Mouse (Mus musculus): ENCODE results near the gene Lrit2.
A peak's percentile ranks its signal among the peaks of the same experiment; 100 is the strongest.

The Lrit2 gene

GRCm38 (mm10) chr14:37067629-37068028, at the start of gene Lrit2:
Gene Lrit2 (plus strand): TSS chr14:37067929.
- DNase-seq (ENCODE audit: low spot score) = no peak

- no peak for DNase-seq (ENCODE audit: low spot score)
Measured at GRCm38 (mm10) chr14:37027248-37027933, 40.3 kb upstream of the Lrit2 start.

GRCm38 (mm10) chr14:37027951-37028350, 39.8 kb upstream of the Lrit2 start:
- DNase-seq (ENCODE audit: low spot score) = no peak

DNA sequence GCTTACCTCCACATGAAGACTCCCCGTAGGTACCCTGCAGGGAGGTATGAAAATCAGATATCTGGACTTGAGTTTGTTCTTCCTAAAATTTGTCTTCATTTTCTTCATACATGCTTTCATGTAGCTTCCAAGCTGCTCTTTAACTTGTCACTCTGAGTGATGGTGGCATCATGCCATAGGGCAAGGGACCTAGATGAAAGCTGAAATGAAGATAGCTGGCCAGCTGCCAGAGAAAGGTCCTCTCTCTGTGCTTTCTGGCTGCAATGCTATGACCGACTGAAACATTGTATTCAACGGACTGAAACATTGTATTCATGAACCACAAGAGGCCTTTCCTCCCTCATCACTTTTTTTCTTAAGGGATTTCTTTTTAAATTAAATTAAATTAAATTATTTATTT, 39.2 kb upstream of the Lrit2 start:
- DNase-seq (ENCODE audit: low spot score) = no peak

GRCm38 (mm10) chr14:37032481-37033104, 35.1 kb upstream of the Lrit2 start:
- no peak for DNase-seq (ENCODE audit: low spot score)

- DNase-seq (ENCODE audit: low spot score) = peak; percentile 32
Measured at GRCm38 (mm10) chr14:37033241-37033640, 34.5 kb upstream of the Lrit2 start.

- DNase-seq (ENCODE audit: low spot score) = no peak
Measured at GRCm38 (mm10) chr14:37034432-37034831, 33.3 kb upstream of the Lrit2 start.

- DNase-seq (ENCODE audit: low spot score) = no peak
Measured at GRCm38 (mm10) chr14:37048914-37049410, 18.8 kb upstream of the Lrit2 start, which contains the start of gene Rgr. Gene Rgr (minus strand): TSS chr14:37048964.

DNA sequence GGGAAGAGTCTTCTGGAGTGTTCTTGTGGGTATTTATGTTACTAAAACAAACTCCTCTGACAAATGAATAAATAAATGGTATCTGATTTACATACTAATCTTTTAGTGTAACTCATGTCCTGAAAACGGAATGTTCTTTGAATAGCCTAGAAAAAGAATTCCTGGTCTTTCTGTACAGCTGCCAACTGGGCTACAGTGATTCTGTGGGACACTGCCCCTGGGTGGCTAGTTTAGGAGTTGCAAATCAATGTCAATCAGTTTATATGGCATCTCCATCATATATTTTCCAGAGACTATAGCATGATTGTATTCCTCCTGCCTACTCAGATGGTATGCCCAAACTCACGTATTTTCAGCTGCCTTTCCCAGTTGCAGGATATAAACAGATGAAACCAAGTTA, 2.9 kb upstream of the Lrit2 start:
- DNase-seq (ENCODE audit: low spot score) = no peak

DNA sequence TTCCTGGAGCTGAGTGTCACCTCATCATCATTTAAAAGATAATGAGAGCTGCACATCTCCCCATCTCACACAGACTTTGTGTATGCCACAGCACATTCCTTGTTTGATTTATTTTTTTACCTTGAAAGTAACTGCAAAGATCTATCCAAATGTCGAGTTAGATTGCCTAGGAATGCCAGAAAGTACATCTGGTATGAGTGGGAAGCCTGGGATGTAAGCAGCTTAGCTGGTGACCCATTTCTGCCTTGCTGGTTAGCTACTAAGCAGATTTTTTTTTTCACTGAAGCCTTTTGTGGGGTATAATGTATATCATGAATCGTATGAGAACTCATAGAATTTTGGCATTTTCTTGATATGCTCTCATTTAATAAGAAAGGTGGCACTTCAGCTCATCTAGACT, 1.1 kb upstream of the Lrit2 start:
- no peak for DNase-seq (ENCODE audit: low spot score)

- DNase-seq (ENCODE audit: low spot score) = no peak
Measured at GRCm38 (mm10) chr14:37068516-37068915, 787 bp downstream of the Lrit2 start.

GRCm38 (mm10) chr14:37080724-37081123, 13.0 kb downstream of the Lrit2 start:
- DNase-seq (ENCODE audit: low spot score) = no peak

DNA sequence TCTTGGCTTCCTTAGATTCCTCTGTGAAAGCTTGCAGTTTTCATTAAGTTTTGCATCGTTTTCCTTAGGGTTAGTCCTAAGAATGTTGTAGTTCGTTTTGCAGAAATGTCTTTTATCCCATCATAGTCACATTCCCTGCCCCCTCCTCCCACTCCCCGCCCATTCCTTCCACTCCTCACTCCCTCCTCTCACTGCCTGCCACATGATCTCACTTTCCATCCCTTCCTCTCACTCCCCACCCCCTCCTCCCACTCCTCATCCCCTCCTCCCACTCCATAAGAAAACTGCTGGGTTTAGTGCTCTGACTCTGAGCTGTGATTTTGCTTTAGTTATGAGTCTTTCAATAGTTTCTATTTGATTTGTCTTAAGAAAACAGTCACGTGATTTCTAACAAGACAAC, 16.0 kb downstream of the Lrit2 start:
- DNase-seq (ENCODE audit: low spot score) = no peak

DNA sequence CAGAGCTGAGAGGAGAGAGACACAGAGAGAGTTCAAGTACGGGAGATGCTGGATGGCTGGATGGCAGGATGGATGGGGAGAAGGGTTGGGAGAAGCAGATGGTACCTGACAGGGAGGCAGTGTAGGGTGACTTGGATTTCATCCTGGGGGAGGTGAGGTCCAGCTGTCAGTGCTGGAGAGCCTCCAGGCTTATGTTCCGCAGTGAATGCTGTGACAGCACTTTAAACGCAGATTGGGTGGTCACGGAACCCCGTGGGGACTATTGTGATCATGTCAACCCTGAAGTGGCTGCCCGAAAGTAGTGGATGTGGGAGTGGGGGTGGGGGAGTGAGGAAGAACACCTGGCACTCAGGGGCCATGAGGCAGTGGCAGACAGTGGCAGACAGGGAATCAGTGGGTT, 26.7 kb downstream of the Lrit2 start:
- DNase-seq (ENCODE audit: low spot score) = no peak

GRCm38 (mm10) chr14:37095556-37095955, 27.8 kb downstream of the Lrit2 start:
- DNase-seq (ENCODE audit: low spot score) = no peak

GRCm38 (mm10) chr14:37097956-37098530, 30.3 kb downstream of the Lrit2 start, which contains the start of gene Cdhr1:
Gene Cdhr1 (minus strand): TSS chr14:37098347.
- DNase-seq (ENCODE audit: low spot score) = no peak

DNA sequence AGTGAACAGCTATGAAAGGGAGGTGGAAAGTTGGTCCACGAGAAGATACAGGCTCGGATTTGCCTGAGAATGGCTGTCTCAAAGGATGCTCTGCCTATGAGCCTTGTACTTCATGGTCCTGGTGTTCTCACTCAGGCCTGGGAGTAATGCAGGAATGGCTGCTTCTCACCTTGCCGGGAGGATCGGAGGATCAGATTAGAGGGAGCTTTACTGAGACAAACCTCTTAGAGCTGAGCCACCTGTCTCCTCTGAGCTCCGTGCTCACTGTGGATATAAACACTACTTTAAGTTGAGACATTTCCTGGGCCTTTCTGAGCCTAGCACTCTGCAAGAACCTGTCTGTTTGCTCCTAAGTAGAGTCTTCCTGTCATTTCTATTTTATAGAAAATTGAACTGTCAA, 33.8 kb downstream of the Lrit2 start:
- DNase-seq (ENCODE audit: low spot score) = no peak

DNA sequence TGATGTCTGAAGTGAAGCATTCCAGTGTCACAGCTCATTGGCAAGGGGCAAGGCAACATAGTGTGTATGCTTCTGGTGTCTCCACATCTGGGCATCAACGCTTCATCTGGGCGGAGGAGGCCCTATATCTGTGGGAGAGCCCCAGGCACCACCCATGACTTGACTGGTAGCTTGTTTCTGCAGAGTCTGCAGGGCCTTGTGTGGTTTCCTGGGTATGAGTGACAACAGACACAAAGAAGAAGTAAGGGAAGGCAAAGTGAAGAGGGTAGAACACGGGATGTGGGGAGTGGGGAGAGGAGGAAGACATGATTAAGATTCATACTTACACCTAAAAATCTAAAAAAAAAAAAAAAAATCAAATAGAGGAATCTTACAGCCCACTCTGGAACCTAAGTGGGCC, 34.8 kb downstream of the Lrit2 start:
- DNase-seq (ENCODE audit: low spot score) = no peak

DNA sequence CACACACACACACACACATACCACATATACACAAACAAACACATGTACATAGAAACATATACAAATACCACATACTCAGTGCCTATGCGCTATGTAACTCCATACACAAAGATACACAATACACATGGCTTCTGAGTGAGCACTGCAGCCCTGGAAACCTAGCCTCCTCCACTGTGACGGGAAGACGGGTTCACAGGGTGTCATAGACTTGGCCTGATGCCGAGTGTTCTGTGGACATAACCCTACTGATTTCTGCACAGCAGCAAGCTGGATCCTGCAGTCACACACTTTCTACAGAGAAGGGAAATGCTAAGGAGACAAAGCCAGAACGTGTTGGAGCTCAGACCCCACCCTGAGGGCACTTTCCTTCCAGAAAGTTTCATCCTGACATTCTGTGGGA, 37.0 kb downstream of the Lrit2 start:
- DNase-seq (ENCODE audit: low spot score) = no peak

- DNase-seq (ENCODE audit: low spot score) = no peak
Measured at GRCm38 (mm10) chr14:37105846-37106245, 38.1 kb downstream of the Lrit2 start.

DNA sequence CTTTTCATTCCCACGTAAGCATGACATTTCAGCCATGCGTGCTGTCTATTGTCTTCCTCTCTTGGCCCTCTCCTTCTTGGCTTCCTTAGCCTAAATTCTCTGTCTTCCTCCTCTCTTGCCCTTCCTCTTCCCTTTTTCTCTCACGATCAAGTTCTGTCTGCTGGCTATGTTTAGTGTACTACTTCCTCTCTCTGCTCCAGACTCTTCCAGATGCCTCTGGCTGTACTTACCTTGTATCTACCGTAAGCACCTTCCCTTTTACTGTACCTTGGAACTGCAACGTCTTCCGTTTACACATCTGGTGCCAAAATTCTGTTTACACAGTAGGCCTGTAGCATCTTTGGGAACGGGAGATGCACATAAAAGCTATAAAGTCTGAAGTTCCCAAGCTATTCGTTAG, 41.7 kb downstream of the Lrit2 start:
- DNase-seq (ENCODE audit: low spot score) = no peak

DNA sequence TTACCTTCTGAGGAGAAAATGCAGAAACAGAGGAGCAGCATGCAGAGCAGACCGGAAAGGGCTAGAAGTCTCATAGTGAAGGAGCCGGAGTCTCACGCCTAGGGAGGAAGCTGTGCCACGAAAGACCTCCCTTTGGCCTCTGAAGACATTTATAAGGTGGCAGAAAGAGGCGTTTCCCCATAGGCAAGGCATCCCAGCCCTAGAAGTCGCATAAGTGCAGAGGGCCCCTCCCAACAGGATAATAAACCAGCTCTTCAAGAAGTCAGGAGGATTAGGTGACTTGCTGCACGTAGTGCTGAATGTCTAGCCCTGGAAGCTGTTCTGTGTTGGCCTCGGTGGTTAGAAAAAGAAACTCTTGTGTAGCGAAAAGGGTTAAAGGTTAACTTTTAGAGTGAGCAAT, 42.2 kb downstream of the Lrit2 start:
- DNase-seq (ENCODE audit: low spot score) = no peak

DNA sequence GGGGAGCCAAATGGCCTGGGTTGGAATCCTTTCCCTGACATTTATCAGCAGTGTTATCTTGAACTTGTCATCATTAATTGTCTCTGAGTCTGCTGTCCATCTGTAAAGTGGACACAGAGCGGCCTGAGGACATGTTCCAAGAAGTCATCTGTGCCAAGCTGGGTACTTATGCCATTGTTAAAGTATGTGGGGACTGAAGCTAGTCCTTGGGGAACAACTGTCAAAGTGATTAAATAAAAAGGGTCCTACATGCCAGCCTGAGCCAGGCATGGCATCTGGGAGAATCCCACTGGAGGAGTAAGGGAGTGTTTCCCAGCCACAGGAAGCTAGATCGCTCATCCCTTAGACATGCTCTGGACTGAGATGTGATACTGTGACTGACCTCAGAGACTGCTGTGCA, 42.7 kb downstream of the Lrit2 start:
- DNase-seq (ENCODE audit: low spot score) = no peak

All from T-cell, adult 2 months (primary cell).